Mouse (Mus musculus) intestine, embryonic 15.5 days (tissue): ENCODE results near the gene Frmpd3. TPM values are rescaled to one million over a fixed set of nuclear protein-coding genes. Genes with fewer than 3 reads are reported as not detected.

Source experiments
- ATAC-seq: fragments of 200-750 bp; cut with Nextera tagmentation; 2 replicates; pipeline ENCODE4 v1.8.0; 2017; ENCODE audit warnings: moderate TSS enrichment, moderate library complexity
- H3K27ac ChIP-seq: fragments of 300-500 bp; sonication (generic); 2 replicates; pipeline ENCODE4 v1.5.1; 2015; ENCODE audit warnings: mild to moderate bottlenecking, inconsistent platforms
- H3K27me3 ChIP-seq: fragments of 300-500 bp; sonication (generic); replicated peaks from 2 replicates; pipeline ENCODE4 v1.6.1; 2015; ENCODE audit warnings: inconsistent platforms
- H3K36me3 ChIP-seq: fragments of 300-500 bp; sonication (generic); 2 replicates; pipeline ENCODE4 v1.6.1; 2015; ENCODE audit warnings: inconsistent platforms
- H3K4me1 ChIP-seq: fragments of 300-500 bp; sonication (generic); replicated peaks from 2 replicates; pipeline ENCODE4 v1.6.1; 2015; ENCODE audit warnings: inconsistent platforms
- H3K4me2 ChIP-seq: fragments of 300-500 bp; sonication (generic); replicated peaks from 2 replicates; pipeline ENCODE4 v1.6.1; 2015; ENCODE audit warnings: mild to moderate bottlenecking, inconsistent platforms
- H3K4me3 ChIP-seq: fragments of 300-500 bp; sonication (generic); replicated peaks from 2 replicates; pipeline ENCODE4 v1.5.1; 2015; ENCODE audit warnings: inconsistent platforms
- H3K9ac ChIP-seq: fragments of 300-500 bp; sonication (generic); 2 replicates; pipeline ENCODE4 v1.6.1; 2015; ENCODE audit warnings: inconsistent platforms
- H3K9me3 ChIP-seq: fragments of 300-500 bp; sonication (generic); 2 replicates; pipeline ENCODE4 v1.6.1; 2016; ENCODE audit warnings: inconsistent platforms
- WGBS: fragments of 180-500 bp; shearing (Covaris S2); methylation state at CpG from one replicate; pipeline ENCODE4 v1.1.7; 2015; 5-methylcytosine and 5-hydroxymethylcytosine counted together
- microRNA counts: library from miRNA; unstranded; fragments of <30 nt; microRNA quantifications from one replicate; lab custom pipeline; 2016
- polyA plus RNA-seq: library from polyadenylated mRNA; unstranded; fragments of >200 nt; fragmentation: Nextera tagmentation; extraction: Ambion mirVana; gene quantifications from 2 replicates; pipeline ENCODE4 v1.2.1, GENCODE M21; 2015

Frmpd3 gene
- polyA plus RNA-seq, 1 experiment from 2014 or later, result not detected

DNA sequence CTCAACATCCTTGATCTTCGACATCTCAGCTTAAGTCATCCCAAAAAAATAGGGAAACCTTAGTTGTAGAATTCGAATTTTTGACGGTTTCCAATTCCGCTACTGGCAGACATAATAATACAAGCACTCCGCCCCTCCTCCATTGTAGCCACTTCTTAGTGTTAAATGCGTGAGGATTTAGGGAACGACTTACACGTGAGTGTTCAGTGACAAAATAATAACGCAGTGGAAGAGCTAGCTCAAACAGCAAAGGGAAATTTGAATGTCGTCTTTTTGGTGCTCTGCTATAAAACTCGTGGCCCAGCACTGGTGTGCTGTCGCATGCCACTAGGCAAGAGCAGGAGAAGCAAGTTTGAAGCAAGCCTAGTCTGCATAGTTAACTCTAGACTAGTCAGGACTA is 115.4 kb downstream of the Frmpd3 start:
- no peaks in the 10 kb centered on the region for H3K9me3 ChIP-seq
- no peaks in the 10 kb centered on the region for H3K36me3 ChIP-seq
- no peak for ATAC-seq
- H3K9ac ChIP-seq, result no peak overlapping the region
- H3K27ac ChIP-seq, result no peak overlapping the region
- H3K4me3 ChIP-seq, result peak overlapping the region; percentile 50
- H3K27me3 ChIP-seq, result peaks cover 4% of the 10 kb centered on the region; the same call in 1 of the 2 replicates
- peak overlapping the region; percentile 71 for H3K4me2 ChIP-seq
- 26% methylated on average over 12 of the region's 12 CpGs for WGBS
- H3K4me1 ChIP-seq, result no peaks in the 10 kb centered on the region

DNA sequence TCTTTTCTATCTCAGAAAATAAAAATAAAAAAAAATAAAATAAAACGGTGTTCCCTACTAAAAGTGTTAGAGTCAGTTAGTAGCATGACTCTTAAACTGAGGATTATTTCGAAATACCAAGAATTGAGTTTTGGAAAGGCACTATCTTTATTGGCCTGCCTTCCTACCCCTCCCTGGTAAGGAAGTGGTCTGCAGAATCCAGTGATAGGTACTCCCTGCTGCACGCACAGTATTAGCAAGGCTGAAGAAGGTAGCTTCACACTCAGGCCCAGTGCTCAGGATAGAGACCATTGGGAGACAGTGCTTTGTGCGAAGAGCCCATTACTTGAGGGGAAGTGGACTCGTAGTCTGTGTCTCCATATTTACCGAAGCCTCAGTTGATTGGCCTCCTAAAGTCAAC is 136.2 kb downstream of the Frmpd3 start:
- Histone ChIP-seq H3K27me3 (no peaks in the 10 kb centered on the region), H3K4me1 (no peaks in the 10 kb centered on the region), H3K4me3 (no peak overlapping the region), H3K9ac (no peak overlapping the region), H3K9me3 (no peaks in the 10 kb centered on the region), H3K27ac (no peak overlapping the region), H3K4me2 (no peak overlapping the region), H3K36me3 (no peaks in the 10 kb centered on the region)
- no peak for ATAC-seq
- 90% methylated on average over 6 of the region's 6 CpGs for WGBS

DNA sequence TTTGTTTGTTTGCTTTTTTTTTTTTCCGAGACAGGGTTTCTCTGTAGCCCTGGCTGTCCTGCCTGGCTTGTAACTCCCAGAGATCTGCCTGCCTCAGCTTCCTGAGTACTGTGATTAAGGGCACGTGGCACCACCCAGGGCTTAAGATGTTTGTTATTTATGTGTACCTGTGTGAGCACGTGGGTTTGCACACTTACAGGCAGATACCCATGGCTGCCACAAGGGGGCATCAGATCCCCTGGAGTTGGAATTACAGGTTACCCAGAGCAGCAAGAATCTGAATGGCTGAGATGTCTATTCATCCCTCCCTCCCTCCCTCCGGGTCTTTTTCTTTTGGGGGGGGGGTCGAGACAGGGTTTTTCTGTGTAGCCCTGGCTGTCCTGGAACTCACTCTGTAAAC is 137.1 kb downstream of the Frmpd3 start:
- ATAC-seq, result no peak
- H3K4me3 ChIP-seq, result no peak overlapping the region
- no peak overlapping the region for H3K4me2 ChIP-seq
- no peak overlapping the region for H3K27ac ChIP-seq
- H3K9ac ChIP-seq, result no peak overlapping the region
- H3K27me3 ChIP-seq, result no peaks in the 10 kb centered on the region
- H3K9me3 ChIP-seq, result no peaks in the 10 kb centered on the region
- H3K4me1 ChIP-seq, result no peaks in the 10 kb centered on the region
- no peaks in the 10 kb centered on the region for H3K36me3 ChIP-seq
- WGBS, result 56% methylated on average over 4 of the region's 5 CpGs

MicroRNAs encoded within 50 kb of the gene (microRNA counts, 519-probe panel; counts per million panel counts)
- 2,207 counts per million, percentile 54 among the panel's probes with 10 or more counts for microRNA mmu-miR-3475 (lab: Ali Mortazavi, UCI)

Other genes starting within 250 kb of the Frmpd3 start
- gene Prps1, start 114.3 kb downstream of the Frmpd3 start, polyA plus RNA-seq, result 20.8 and 21.3 TPM in 2 replicates